Mouse (Mus musculus): Measurements from ENCODE around the gene Opa3.

DNA sequence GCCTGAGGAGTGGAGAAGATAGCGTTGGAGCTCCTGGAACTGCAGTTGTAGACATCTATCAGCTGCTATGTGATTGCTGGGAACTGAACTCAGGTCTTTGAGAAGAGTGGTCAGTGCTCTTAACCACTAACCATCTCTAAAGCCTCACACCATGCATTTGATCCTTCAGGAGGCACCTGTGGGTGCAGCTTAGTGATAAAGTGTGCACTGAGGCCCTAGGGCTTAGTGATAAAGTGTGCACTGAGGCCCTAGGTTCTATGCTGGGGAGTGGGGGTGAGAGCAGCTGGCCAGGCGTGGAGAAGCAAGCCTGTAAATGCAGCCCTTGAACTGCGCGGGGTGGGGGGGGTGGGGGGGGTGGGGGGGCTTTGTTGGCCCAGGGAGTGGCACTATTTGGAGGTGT is 11.9 kb downstream of the Opa3 start:
- TF ChIP-seq CTCF (IDR thresholded peaks at IDR 0.05; ENCODE audit: low read depth, low read length): no peak
- no peak for TF ChIP-seq GATA1 (IDR thresholded peaks at IDR 0.05; ENCODE audit: borderline replicate concordance, low read length)
- TF ChIP-seq TAL1 (conservative IDR thresholded peaks at IDR 0.05; ENCODE audit: low read depth, low read length): no peak
- no peak for TF ChIP-seq POLR2AphosphoS5 (IDR thresholded peaks at IDR 0.05; ENCODE audit: insufficient replicate concordance, low read depth, low read length)
